Mouse (Mus musculus): ENCODE measurements around the gene Dlgap1. TPM values are rescaled to one million over a fixed set of nuclear protein-coding genes. Genes with fewer than 3 reads are reported as not detected.

The Dlgap1 gene
- polyA plus RNA-seq, 1 experiment from 2014 or later, result 3.8 TPM

DNA sequence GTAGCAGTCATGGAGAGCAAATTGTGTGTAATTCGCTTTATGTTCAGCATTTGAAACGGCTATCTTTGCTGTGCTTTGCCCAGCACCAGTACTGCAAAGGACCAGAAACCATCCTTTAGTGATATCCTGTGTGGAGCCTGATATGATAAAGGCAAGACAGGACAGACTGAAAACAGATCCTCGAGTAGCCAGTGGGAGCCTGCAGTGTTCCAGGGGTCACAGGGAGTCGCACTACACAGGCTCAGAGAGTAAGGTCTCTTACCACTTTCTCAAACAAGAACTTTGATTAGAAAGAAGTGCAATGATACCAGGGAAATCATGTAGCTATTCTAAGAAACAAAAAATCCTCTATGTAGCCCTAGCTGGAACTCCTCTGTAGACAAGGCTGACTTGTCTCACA lies 826.3 kb downstream of the Dlgap1 start:
- 69% methylated on average over 4 of the region's 4 CpGs for WGBS
- ATAC-seq (ENCODE audit: low FRiP score, low TSS enrichment), result no peak
- Histone ChIP-seq H3K27ac (ENCODE audit: low read depth, low read length) (no peak overlapping the region), H3K27me3 (ENCODE audit: control insufficient read depth, insufficient read depth, low read length) (no peaks in the 10 kb centered on the region), H3K4me2 (replicated peaks; ENCODE audit: low read depth, low read length) (no peak overlapping the region), H3K4me3 (ENCODE audit: low read length) (no peak overlapping the region), H3K9me3 (ENCODE audit: control insufficient read depth, low read length) (no peaks in the 10 kb centered on the region), H3K36me3 (ENCODE audit: control insufficient read depth, insufficient read depth, low read length) (no peaks in the 10 kb centered on the region), H3K4me1 (ENCODE audit: control insufficient read depth, insufficient read depth, low read length) (peaks cover 16% of the 10 kb centered on the region), H3K9ac (ENCODE audit: low read depth, low read length) (no peak overlapping the region)

DNA sequence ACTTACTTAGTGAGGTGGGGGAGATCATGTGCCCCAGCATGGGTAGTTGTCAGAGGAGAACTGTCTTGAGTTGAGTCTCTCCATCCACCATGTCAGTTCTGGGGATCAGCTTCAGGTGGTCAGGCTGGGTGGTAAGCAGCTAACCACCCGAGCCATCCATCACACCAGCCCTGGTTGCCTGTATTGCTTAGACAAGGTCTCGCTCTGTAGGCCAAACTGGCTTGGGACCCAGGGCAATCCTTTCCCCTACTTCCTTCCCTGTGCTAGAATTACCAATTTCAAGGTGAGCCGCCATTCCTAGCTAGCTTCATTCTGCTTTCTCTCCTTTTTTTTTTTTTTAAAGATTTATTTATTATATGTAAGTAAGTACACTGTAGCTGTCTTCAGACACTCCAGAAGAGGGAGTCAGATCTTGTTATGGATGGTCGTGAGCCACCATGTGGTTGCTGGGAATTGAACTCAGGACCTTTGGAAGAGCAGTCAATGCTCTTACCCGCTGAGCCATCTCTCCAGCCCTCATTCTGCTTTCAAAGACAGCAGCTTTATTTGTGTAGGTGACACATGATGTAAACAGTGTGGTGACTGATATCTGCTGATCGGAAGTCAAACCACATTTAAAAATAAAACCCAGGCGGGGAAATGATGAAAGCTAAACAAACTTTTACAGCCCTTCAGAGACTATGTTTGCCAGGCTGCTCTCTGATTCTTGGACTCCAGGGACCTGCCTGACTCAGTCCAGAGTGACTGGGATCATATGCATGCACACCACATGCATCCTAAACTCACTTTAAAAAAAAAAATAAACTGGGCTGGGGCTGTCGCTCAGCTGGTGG lies 828.3 kb downstream of the Dlgap1 start:
- H3K4me1 ChIP-seq (ENCODE audit: control insufficient read depth, insufficient read depth, low read length), result peaks cover 16% of the 10 kb centered on the region
- H3K27me3 ChIP-seq (ENCODE audit: control insufficient read depth, insufficient read depth, low read length), result no peaks in the 10 kb centered on the region
- no peaks in the 10 kb centered on the region for H3K9me3 ChIP-seq (ENCODE audit: control insufficient read depth, low read length)
- no peak overlapping the region for H3K27ac ChIP-seq (ENCODE audit: low read depth, low read length)
- no peak overlapping the region for H3K9ac ChIP-seq (ENCODE audit: low read depth, low read length)
- H3K4me2 ChIP-seq (replicated peaks; ENCODE audit: low read depth, low read length), result no peak overlapping the region
- 74% methylated on average over 8 of the region's 8 CpGs for WGBS
- H3K36me3 ChIP-seq (ENCODE audit: control insufficient read depth, insufficient read depth, low read length), result no peaks in the 10 kb centered on the region
- H3K4me3 ChIP-seq (ENCODE audit: low read length), result no peak overlapping the region
- no peak for ATAC-seq (ENCODE audit: low FRiP score, low TSS enrichment)

DNA sequence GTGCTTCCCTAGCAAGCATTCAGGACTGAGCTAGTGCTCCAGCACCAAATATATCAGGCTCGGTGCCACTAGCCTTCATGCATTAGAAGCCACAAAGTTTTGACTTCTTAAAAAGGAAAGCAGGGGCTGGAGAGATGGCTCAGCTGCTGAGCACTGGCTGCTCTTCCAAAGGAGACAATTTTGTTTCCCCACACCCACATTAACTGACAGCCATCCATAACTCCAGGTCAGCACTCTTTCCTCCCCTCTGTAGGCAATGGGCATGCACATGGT lies 828.8 kb downstream of the Dlgap1 start:
- Histone ChIP-seq H3K9ac (ENCODE audit: low read depth, low read length) (no peak overlapping the region), H3K27me3 (ENCODE audit: control insufficient read depth, insufficient read depth, low read length) (no peaks in the 10 kb centered on the region), H3K9me3 (ENCODE audit: control insufficient read depth, low read length) (no peaks in the 10 kb centered on the region), H3K27ac (ENCODE audit: low read depth, low read length) (no peak overlapping the region), H3K4me3 (ENCODE audit: low read length) (no peak overlapping the region), H3K36me3 (ENCODE audit: control insufficient read depth, insufficient read depth, low read length) (no peaks in the 10 kb centered on the region), H3K4me1 (ENCODE audit: control insufficient read depth, insufficient read depth, low read length) (peaks cover 16% of the 10 kb centered on the region), H3K4me2 (replicated peaks; ENCODE audit: low read depth, low read length) (no peak overlapping the region)
- WGBS, result 80% methylated on average over 1 of the region's 1 CpGs
- no peak for ATAC-seq (ENCODE audit: low FRiP score, low TSS enrichment)

DNA sequence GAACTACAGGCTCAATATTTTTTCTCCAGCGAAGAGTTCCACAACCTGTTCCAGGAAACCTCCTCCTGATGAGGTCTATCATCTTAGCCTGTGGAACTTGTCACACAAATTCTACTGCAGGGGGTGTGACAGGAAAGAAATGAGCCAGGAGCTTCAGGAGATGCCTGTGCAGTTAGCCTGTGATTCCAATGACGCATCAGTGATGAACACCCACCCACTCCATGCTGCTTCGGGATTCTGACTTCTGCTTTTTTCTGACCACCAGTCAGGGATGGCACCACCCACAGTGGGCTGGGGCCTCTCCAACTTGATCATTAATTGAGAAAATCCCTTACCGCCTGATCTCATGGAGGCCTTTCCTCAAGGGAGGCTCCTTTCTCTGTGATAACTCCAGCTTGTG lies 830.4 kb downstream of the Dlgap1 start:
- Histone ChIP-seq H3K27me3 (ENCODE audit: control insufficient read depth, insufficient read depth, low read length) (no peaks in the 10 kb centered on the region), H3K4me2 (replicated peaks; ENCODE audit: low read depth, low read length) (no peak overlapping the region), H3K4me3 (ENCODE audit: low read length) (no peak overlapping the region), H3K36me3 (ENCODE audit: control insufficient read depth, insufficient read depth, low read length) (no peaks in the 10 kb centered on the region), H3K27ac (ENCODE audit: low read depth, low read length) (peak overlapping the region; percentile 2; the same call in 1 of the 2 replicates), H3K9me3 (ENCODE audit: control insufficient read depth, low read length) (no peaks in the 10 kb centered on the region), H3K9ac (ENCODE audit: low read depth, low read length) (no peak overlapping the region), H3K4me1 (ENCODE audit: control insufficient read depth, insufficient read depth, low read length) (peaks cover 12% of the 10 kb centered on the region)
- ATAC-seq (ENCODE audit: low FRiP score, low TSS enrichment), result no peak
- WGBS, result 60% methylated on average over 4 of the region's 4 CpGs

DNA sequence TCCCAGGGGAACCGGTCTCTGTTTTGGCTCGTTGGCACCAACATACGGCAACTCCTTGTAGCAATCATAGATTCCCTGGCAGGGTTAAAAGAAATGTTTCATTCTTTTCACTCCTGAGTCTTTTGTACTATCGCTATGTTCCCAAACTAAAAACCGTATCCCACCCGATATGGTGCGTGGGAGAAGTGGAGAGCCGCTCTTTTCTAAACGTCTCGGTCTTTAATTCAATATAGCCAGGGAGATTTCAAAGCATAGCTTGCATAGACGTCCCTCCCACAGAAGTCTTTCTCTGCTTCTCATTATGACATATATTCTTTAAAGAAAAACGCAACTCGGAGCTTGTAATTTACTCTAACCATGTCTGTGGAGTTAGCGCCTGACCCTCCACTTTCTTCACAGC lies 833.1 kb downstream of the Dlgap1 start:
- no peak overlapping the region for H3K9ac ChIP-seq (ENCODE audit: low read depth, low read length)
- H3K4me3 ChIP-seq (ENCODE audit: low read length), result no peak overlapping the region
- H3K27ac ChIP-seq (ENCODE audit: low read depth, low read length), result no peak overlapping the region
- H3K4me1 ChIP-seq (ENCODE audit: control insufficient read depth, insufficient read depth, low read length), result peaks cover 5% of the 10 kb centered on the region; the same call in 1 of the 2 replicates
- no peak for ATAC-seq (ENCODE audit: low FRiP score, low TSS enrichment)
- WGBS, result 77% methylated on average over 14 of the region's 14 CpGs
- H3K4me2 ChIP-seq (replicated peaks; ENCODE audit: low read depth, low read length), result no peak overlapping the region
- no peaks in the 10 kb centered on the region for H3K27me3 ChIP-seq (ENCODE audit: control insufficient read depth, insufficient read depth, low read length)
- no peaks in the 10 kb centered on the region for H3K9me3 ChIP-seq (ENCODE audit: control insufficient read depth, low read length)
- no peaks in the 10 kb centered on the region for H3K36me3 ChIP-seq (ENCODE audit: control insufficient read depth, insufficient read depth, low read length)

DNA sequence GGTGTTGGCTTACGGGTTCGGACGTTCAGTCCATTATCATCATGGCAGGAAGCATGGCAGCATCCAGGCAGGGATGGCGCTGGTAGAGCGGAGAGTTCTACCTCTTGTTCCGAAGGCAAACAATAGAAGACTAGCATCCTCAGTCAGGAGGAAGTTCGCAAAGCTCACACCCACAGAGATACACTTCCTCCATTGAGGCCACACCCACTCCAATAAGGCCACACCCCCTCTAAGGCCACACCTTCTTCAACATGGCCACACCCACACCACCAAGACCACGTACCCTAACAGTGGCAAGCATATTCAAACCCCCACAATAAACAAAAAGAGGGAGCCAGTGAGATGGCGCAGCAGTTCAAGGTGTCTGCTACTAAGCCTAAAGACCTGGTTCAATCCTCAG lies 837.0 kb downstream of the Dlgap1 start:
- no peaks in the 10 kb centered on the region for H3K36me3 ChIP-seq (ENCODE audit: control insufficient read depth, insufficient read depth, low read length)
- H3K27ac ChIP-seq (ENCODE audit: low read depth, low read length), result no peak overlapping the region
- H3K27me3 ChIP-seq (ENCODE audit: control insufficient read depth, insufficient read depth, low read length), result no peaks in the 10 kb centered on the region
- no peaks in the 10 kb centered on the region for H3K9me3 ChIP-seq (ENCODE audit: control insufficient read depth, low read length)
- no peak overlapping the region for H3K9ac ChIP-seq (ENCODE audit: low read depth, low read length)
- no peak overlapping the region for H3K4me2 ChIP-seq (replicated peaks; ENCODE audit: low read depth, low read length)
- peaks cover 9% of the 10 kb centered on the region for H3K4me1 ChIP-seq (ENCODE audit: control insufficient read depth, insufficient read depth, low read length)
- WGBS, result 94% methylated on average over 9 of the region's 9 CpGs
- peak; percentile 18; the same call in 1 of the 2 replicates for ATAC-seq (ENCODE audit: low FRiP score, low TSS enrichment)
- H3K4me3 ChIP-seq (ENCODE audit: low read length), result no peak overlapping the region

DNA sequence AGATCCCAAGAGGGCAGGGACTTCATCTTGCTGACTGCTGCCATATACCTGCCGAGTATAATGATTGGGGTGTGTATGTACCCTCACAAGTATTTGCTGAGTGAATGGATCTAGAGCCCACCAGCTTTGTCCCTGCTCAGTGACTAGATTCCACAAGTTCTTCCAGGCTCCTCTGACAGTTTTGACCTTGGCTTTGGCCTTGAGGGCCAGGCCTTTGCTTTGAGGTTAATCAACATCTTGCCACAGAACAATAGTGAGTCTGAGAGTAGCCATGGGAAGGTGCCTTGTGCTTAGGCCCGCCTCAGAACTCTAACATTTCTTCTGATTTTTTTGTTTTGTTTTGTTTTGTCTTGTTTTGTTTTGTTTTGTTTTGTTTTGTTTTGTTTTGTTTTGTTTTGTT lies 837.7 kb downstream of the Dlgap1 start:
- peaks cover 9% of the 10 kb centered on the region for H3K4me1 ChIP-seq (ENCODE audit: control insufficient read depth, insufficient read depth, low read length)
- no peak for ATAC-seq (ENCODE audit: low FRiP score, low TSS enrichment)
- no peaks in the 10 kb centered on the region for H3K9me3 ChIP-seq (ENCODE audit: control insufficient read depth, low read length)
- H3K27me3 ChIP-seq (ENCODE audit: control insufficient read depth, insufficient read depth, low read length), result no peaks in the 10 kb centered on the region
- no peak overlapping the region for H3K9ac ChIP-seq (ENCODE audit: low read depth, low read length)
- no peak overlapping the region for H3K4me2 ChIP-seq (replicated peaks; ENCODE audit: low read depth, low read length)
- no peak overlapping the region for H3K27ac ChIP-seq (ENCODE audit: low read depth, low read length)
- WGBS, result 88% methylated on average over 2 of the region's 2 CpGs
- H3K36me3 ChIP-seq (ENCODE audit: control insufficient read depth, insufficient read depth, low read length), result no peaks in the 10 kb centered on the region
- H3K4me3 ChIP-seq (ENCODE audit: low read length), result no peak overlapping the region

DNA sequence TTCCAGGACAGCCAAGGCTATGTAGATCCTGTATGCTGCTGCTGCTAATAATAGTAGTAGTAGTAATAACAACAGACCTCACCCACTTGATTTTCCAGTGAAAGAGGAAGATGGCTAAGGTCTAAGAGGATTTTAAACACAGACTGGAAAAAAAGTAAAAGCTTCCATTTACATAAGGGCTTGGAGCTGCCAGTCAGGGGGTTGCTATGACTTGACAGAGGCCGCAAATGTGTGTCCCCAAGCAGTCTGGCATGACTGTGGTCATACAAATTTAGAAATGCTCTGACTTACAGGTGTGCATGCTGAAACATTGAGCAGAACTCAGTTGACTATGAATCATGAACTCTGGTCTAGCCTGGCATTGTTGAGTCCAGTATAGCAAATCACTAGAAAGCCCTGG lies 839.0 kb downstream of the Dlgap1 start:
- no peak overlapping the region for H3K4me2 ChIP-seq (replicated peaks; ENCODE audit: low read depth, low read length)
- no peak overlapping the region for H3K4me3 ChIP-seq (ENCODE audit: low read length)
- no peak for ATAC-seq (ENCODE audit: low FRiP score, low TSS enrichment)
- no peaks in the 10 kb centered on the region for H3K36me3 ChIP-seq (ENCODE audit: control insufficient read depth, insufficient read depth, low read length)
- H3K4me1 ChIP-seq (ENCODE audit: control insufficient read depth, insufficient read depth, low read length), result peaks cover 9% of the 10 kb centered on the region
- no peaks in the 10 kb centered on the region for H3K27me3 ChIP-seq (ENCODE audit: control insufficient read depth, insufficient read depth, low read length)
- no peak overlapping the region for H3K27ac ChIP-seq (ENCODE audit: low read depth, low read length)
- H3K9me3 ChIP-seq (ENCODE audit: control insufficient read depth, low read length), result no peaks in the 10 kb centered on the region
- WGBS, result 92% methylated on average over 1 of the region's 1 CpGs
- H3K9ac ChIP-seq (ENCODE audit: low read depth, low read length), result no peak overlapping the region

DNA sequence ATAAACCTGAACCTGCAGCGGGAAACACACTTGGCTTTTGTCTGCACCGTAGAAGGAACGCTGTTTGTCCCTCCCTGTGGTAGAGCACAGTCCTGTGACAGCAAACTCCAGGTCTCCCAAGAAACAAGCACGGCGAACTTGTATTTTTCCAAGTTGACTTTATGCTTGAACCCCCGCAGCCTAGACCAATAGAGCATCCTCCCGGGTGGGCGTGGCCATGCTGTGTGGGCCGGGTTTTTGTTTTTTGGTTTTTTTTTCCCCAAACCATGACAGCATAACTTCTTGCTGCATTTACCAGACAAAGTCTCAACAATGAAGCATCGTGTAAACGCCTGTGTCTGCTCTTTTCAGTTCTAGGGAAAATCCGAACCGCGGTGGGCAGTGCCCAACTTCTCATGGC lies 840.0 kb downstream of the Dlgap1 start:
- H3K9ac ChIP-seq (ENCODE audit: low read depth, low read length), result peak overlapping the region; percentile 28; the same call in 1 of the 2 replicates
- H3K27ac ChIP-seq (ENCODE audit: low read depth, low read length), result no peak overlapping the region
- no peak overlapping the region for H3K4me3 ChIP-seq (ENCODE audit: low read length)
- no peaks in the 10 kb centered on the region for H3K36me3 ChIP-seq (ENCODE audit: control insufficient read depth, insufficient read depth, low read length)
- H3K4me1 ChIP-seq (ENCODE audit: control insufficient read depth, insufficient read depth, low read length), result peaks cover 9% of the 10 kb centered on the region
- ATAC-seq (ENCODE audit: low FRiP score, low TSS enrichment), result no peak
- peak overlapping the region; percentile 6; the same call in 1 of the 2 replicates for H3K4me2 ChIP-seq (replicated peaks; ENCODE audit: low read depth, low read length)
- H3K27me3 ChIP-seq (ENCODE audit: control insufficient read depth, insufficient read depth, low read length), result no peaks in the 10 kb centered on the region
- WGBS, result 38% methylated on average over 14 of the region's 14 CpGs
- H3K9me3 ChIP-seq (ENCODE audit: control insufficient read depth, low read length), result no peaks in the 10 kb centered on the region

All from kidney, embryonic 14.5 days (tissue).